Mouse (Mus musculus): ENCODE results near the gene Dlgap1. TPM values are rescaled to one million over a fixed set of nuclear protein-coding genes. Genes with fewer than 3 reads are reported as not detected.

Dlgap1 gene
- total RNA-seq, 1 experiment from 2014 or later = not detected

GRCm38 (mm10) chr17:70473871-70474270, 505.0 kb downstream of the Dlgap1 start:
- no peak for ATAC-seq (replicated peaks in 1 of 2; ENCODE audit: insufficient read depth in 1 of 2, low FRiP score in 2 of 2, low TSS enrichment in 1 of 2, low read depth in 1 of 2, poor library complexity in 2 of 2, severe bottlenecking in 2 of 2)

GRCm38 (mm10) chr17:70483716-70484115, 514.8 kb downstream of the Dlgap1 start:
- no peak for ATAC-seq (replicated peaks in 1 of 2; ENCODE audit: insufficient read depth in 1 of 2, low FRiP score in 2 of 2, low TSS enrichment in 1 of 2, low read depth in 1 of 2, poor library complexity in 2 of 2, severe bottlenecking in 2 of 2)

GRCm38 (mm10) chr17:70485668-70486067, 516.8 kb downstream of the Dlgap1 start:
- peak; percentile 30 to 39; a peak in 3 of 4 replicates for ATAC-seq (replicated peaks in 1 of 2; ENCODE audit: insufficient read depth in 1 of 2, low FRiP score in 2 of 2, low TSS enrichment in 1 of 2, low read depth in 1 of 2, poor library complexity in 2 of 2, severe bottlenecking in 2 of 2)

GRCm38 (mm10) chr17:70486259-70486658, 517.4 kb downstream of the Dlgap1 start:
- ATAC-seq (replicated peaks in 1 of 2; ENCODE audit: insufficient read depth in 1 of 2, low FRiP score in 2 of 2, low TSS enrichment in 1 of 2, low read depth in 1 of 2, poor library complexity in 2 of 2, severe bottlenecking in 2 of 2) = no peak

GRCm38 (mm10) chr17:70486831-70487230, 518.0 kb downstream of the Dlgap1 start:
- ATAC-seq (replicated peaks in 1 of 2; ENCODE audit: insufficient read depth in 1 of 2, low FRiP score in 2 of 2, low TSS enrichment in 1 of 2, low read depth in 1 of 2, poor library complexity in 2 of 2, severe bottlenecking in 2 of 2) = no peak

GRCm38 (mm10) chr17:70488784-70489265, 520.0 kb downstream of the Dlgap1 start:
- peak; percentile 93 to 97 for ATAC-seq (replicated peaks in 1 of 2; ENCODE audit: insufficient read depth in 1 of 2, low FRiP score in 2 of 2, low TSS enrichment in 1 of 2, low read depth in 1 of 2, poor library complexity in 2 of 2, severe bottlenecking in 2 of 2)

GRCm38 (mm10) chr17:70491575-70491974, 522.7 kb downstream of the Dlgap1 start:
- no peak for ATAC-seq (replicated peaks in 1 of 2; ENCODE audit: insufficient read depth in 1 of 2, low FRiP score in 2 of 2, low TSS enrichment in 1 of 2, low read depth in 1 of 2, poor library complexity in 2 of 2, severe bottlenecking in 2 of 2)

- ATAC-seq (replicated peaks in 1 of 2; ENCODE audit: insufficient read depth in 1 of 2, low FRiP score in 2 of 2, low TSS enrichment in 1 of 2, low read depth in 1 of 2, poor library complexity in 2 of 2, severe bottlenecking in 2 of 2) = no peak
Measured at GRCm38 (mm10) chr17:70494338-70494737, 525.5 kb downstream of the Dlgap1 start.

- ATAC-seq (replicated peaks in 1 of 2; ENCODE audit: insufficient read depth in 1 of 2, low FRiP score in 2 of 2, low TSS enrichment in 1 of 2, low read depth in 1 of 2, poor library complexity in 2 of 2, severe bottlenecking in 2 of 2) = no peak
Measured at GRCm38 (mm10) chr17:70498256-70498655, 529.4 kb downstream of the Dlgap1 start.

GRCm38 (mm10) chr17:70501933-70502332, 533.1 kb downstream of the Dlgap1 start:
- ATAC-seq (replicated peaks in 1 of 2; ENCODE audit: insufficient read depth in 1 of 2, low FRiP score in 2 of 2, low TSS enrichment in 1 of 2, low read depth in 1 of 2, poor library complexity in 2 of 2, severe bottlenecking in 2 of 2) = peak; percentile 94 to 96

GRCm38 (mm10) chr17:70507759-70508158, 538.9 kb downstream of the Dlgap1 start:
- no peak for ATAC-seq (replicated peaks in 1 of 2; ENCODE audit: insufficient read depth in 1 of 2, low FRiP score in 2 of 2, low TSS enrichment in 1 of 2, low read depth in 1 of 2, poor library complexity in 2 of 2, severe bottlenecking in 2 of 2)

GRCm38 (mm10) chr17:70510441-70510840, 541.6 kb downstream of the Dlgap1 start:
- no peak for ATAC-seq (replicated peaks in 1 of 2; ENCODE audit: insufficient read depth in 1 of 2, low FRiP score in 2 of 2, low TSS enrichment in 1 of 2, low read depth in 1 of 2, poor library complexity in 2 of 2, severe bottlenecking in 2 of 2)

- ATAC-seq (replicated peaks in 1 of 2; ENCODE audit: insufficient read depth in 1 of 2, low FRiP score in 2 of 2, low TSS enrichment in 1 of 2, low read depth in 1 of 2, poor library complexity in 2 of 2, severe bottlenecking in 2 of 2) = peak in 1 of 2 experiments; percentile 72; a peak in 2 of 4 replicates
Measured at GRCm38 (mm10) chr17:70511401-70511800, 542.5 kb downstream of the Dlgap1 start.

- ATAC-seq (replicated peaks in 1 of 2; ENCODE audit: insufficient read depth in 1 of 2, low FRiP score in 2 of 2, low TSS enrichment in 1 of 2, low read depth in 1 of 2, poor library complexity in 2 of 2, severe bottlenecking in 2 of 2) = no peak
Measured at GRCm38 (mm10) chr17:70513736-70514135, 544.9 kb downstream of the Dlgap1 start.

GRCm38 (mm10) chr17:70516506-70516905, 547.6 kb downstream of the Dlgap1 start:
- no peak for ATAC-seq (replicated peaks in 1 of 2; ENCODE audit: insufficient read depth in 1 of 2, low FRiP score in 2 of 2, low TSS enrichment in 1 of 2, low read depth in 1 of 2, poor library complexity in 2 of 2, severe bottlenecking in 2 of 2)

- ATAC-seq (replicated peaks in 1 of 2; ENCODE audit: insufficient read depth in 1 of 2, low FRiP score in 2 of 2, low TSS enrichment in 1 of 2, low read depth in 1 of 2, poor library complexity in 2 of 2, severe bottlenecking in 2 of 2) = no peak
Measured at GRCm38 (mm10) chr17:70517333-70517732, 548.5 kb downstream of the Dlgap1 start.

- ATAC-seq (replicated peaks in 1 of 2; ENCODE audit: insufficient read depth in 1 of 2, low FRiP score in 2 of 2, low TSS enrichment in 1 of 2, low read depth in 1 of 2, poor library complexity in 2 of 2, severe bottlenecking in 2 of 2) = no peak
Measured at GRCm38 (mm10) chr17:70521058-70521851, 552.4 kb downstream of the Dlgap1 start.

GRCm38 (mm10) chr17:70521971-70522370, 553.1 kb downstream of the Dlgap1 start:
- ATAC-seq (replicated peaks in 1 of 2; ENCODE audit: insufficient read depth in 1 of 2, low FRiP score in 2 of 2, low TSS enrichment in 1 of 2, low read depth in 1 of 2, poor library complexity in 2 of 2, severe bottlenecking in 2 of 2) = no peak

- peak; percentile 61 to 63 for ATAC-seq (replicated peaks in 1 of 2; ENCODE audit: insufficient read depth in 1 of 2, low FRiP score in 2 of 2, low TSS enrichment in 1 of 2, low read depth in 1 of 2, poor library complexity in 2 of 2, severe bottlenecking in 2 of 2)
Measured at GRCm38 (mm10) chr17:70525990-70526389, 557.1 kb downstream of the Dlgap1 start.

All from hematopoietic stem cell, adult 5-6 weeks (primary cell).